Mouse (Mus musculus): ENCODE results near the gene Ldha. TPM values are rescaled to one million over a fixed set of nuclear protein-coding genes. Genes with fewer than 3 reads are reported as not detected.

Gene Ldha
- polyA plus RNA-seq, 1 experiment: 671 TPM

DNA sequence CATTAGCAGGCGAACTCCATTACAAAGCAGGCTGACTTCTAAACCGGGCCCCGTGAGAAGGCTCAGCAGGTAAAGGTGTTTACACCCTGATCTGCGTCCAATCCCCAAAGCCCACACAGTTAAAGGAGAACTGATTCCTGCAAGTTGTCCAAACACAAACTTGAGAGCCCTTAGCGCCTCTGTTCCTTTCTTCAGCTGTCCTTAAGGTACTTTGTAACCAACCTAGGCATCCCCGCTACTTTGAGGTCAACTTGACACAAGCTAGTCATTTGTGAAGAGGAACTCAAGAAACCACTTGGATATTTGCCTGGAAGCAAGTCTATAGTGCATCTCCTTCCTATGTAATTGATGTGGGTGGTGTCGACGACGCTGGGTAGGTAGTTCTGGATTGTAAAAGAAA lies 16.2 kb downstream of the Ldha start:
- no peak for TF ChIP-seq POLR2A (IDR thresholded peaks at IDR 0.05; ENCODE audit: insufficient read depth, low read length)
- TF ChIP-seq CTCF (IDR thresholded peaks at IDR 0.05; ENCODE audit: low read depth, low read length): no peak
- no peak for TF ChIP-seq EP300 (IDR thresholded peaks at IDR 0.05; ENCODE audit: insufficient read depth, low read depth, low read length)
- H3K27ac ChIP-seq (ENCODE audit: insufficient read depth, low read length): no peak overlapping the region

DNA sequence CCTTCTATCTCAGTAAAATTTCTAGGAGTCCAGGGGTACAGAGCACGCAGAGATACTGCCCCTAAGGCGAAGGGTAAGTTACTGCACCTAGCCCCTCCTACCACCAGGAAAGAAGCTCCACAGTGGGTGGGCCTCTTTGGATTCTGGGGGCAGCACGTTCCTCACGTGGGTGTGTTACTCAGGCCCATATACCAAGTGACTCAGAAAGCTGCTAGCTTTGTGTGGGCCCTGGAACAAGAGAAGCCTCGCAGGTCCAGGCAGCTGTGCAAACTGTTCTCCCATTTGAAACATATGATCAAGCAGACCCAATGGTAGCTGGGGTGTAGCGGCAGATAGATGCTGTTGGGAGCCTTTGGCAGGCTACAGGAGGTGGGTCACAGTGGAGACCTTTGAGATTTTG lies 17.8 kb downstream of the Ldha start:
- H3K4me3 ChIP-seq (ENCODE audit: low read depth, low read length): no peak overlapping the region
- H3K4me1 ChIP-seq (ENCODE audit: control insufficient read depth, insufficient read depth, low read length): no peaks in the 10 kb centered on the region
- no peaks in the 10 kb centered on the region for H3K27me3 ChIP-seq (ENCODE audit: control insufficient read depth, insufficient read depth, low read length, poor library complexity, severe bottlenecking)
- no peak overlapping the region for H3K27ac ChIP-seq (ENCODE audit: insufficient read depth, low read length)
- H3K9me3 ChIP-seq (replicated peaks; ENCODE audit: control insufficient read depth, insufficient read depth, low read length, poor library complexity, severe bottlenecking): no peaks in the 10 kb centered on the region
- peaks cover 12% of the 10 kb centered on the region for H3K36me3 ChIP-seq (ENCODE audit: control insufficient read depth, insufficient read depth, low read length, poor library complexity, severe bottlenecking)
- H3K9ac ChIP-seq (ENCODE audit: low read depth, poor library complexity, severe bottlenecking): no peak overlapping the region
- TF ChIP-seq CTCF (IDR thresholded peaks at IDR 0.05; ENCODE audit: low read depth, low read length): no peak
- TF ChIP-seq EP300 (IDR thresholded peaks at IDR 0.05; ENCODE audit: insufficient read depth, low read depth, low read length): no peak
- no peak for TF ChIP-seq POLR2A (IDR thresholded peaks at IDR 0.05; ENCODE audit: insufficient read depth, low read length)

More for the DNA sequence above, 16.2 kb downstream of the Ldha start:
- Histone ChIP-seq H3K27me3 (ENCODE audit: control insufficient read depth, insufficient read depth, low read length, poor library complexity, severe bottlenecking) (no peaks in the 10 kb centered on the region), H3K9ac (ENCODE audit: low read depth, poor library complexity, severe bottlenecking) (no peak overlapping the region), H3K4me3 (ENCODE audit: low read depth, low read length) (no peak overlapping the region), H3K9me3 (replicated peaks; ENCODE audit: control insufficient read depth, insufficient read depth, low read length, poor library complexity, severe bottlenecking) (no peaks in the 10 kb centered on the region), H3K36me3 (ENCODE audit: control insufficient read depth, insufficient read depth, low read length, poor library complexity, severe bottlenecking) (peaks cover 27% of the 10 kb centered on the region), H3K4me1 (ENCODE audit: control insufficient read depth, insufficient read depth, low read length) (no peaks in the 10 kb centered on the region)

DNA sequence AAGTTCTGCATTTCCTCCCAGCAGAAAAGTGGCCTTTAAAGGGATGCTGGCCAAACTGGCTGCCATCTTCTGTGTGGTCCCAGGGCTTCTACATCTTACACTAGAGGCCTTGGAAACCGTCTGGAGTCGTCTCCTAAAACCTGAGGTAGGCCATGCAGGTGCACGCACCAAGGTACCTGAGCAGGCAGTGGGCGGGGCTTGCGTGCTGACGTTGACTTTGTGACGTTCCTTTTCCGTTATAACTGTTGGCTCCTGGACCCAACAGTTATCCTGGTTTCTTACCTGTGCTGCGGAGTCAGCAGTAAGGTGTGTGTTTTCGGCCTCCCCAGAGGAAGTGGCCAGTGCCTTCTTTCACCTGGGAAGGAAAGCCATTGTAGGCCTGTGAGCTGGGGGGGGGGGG lies 19.7 kb downstream of the Ldha start, which contains the start of gene Ldhc:
Ldhc (plus strand) TSS at position 208 of the 400 bp plus-strand sequence.
- TF ChIP-seq CTCF (IDR thresholded peaks at IDR 0.05; ENCODE audit: low read depth, low read length): no peak
- TF ChIP-seq EP300 (IDR thresholded peaks at IDR 0.05; ENCODE audit: insufficient read depth, low read depth, low read length): no peak
- no peak within 1 kb of the TSS for H3K27ac ChIP-seq (ENCODE audit: insufficient read depth, low read length)
- H3K4me3 ChIP-seq (ENCODE audit: low read depth, low read length): no peak within 1 kb of the TSS
- H3K27me3 ChIP-seq (ENCODE audit: control insufficient read depth, insufficient read depth, low read length, poor library complexity, severe bottlenecking): no peaks in the 10 kb centered on the region
- no peaks in the 10 kb centered on the region for H3K36me3 ChIP-seq (ENCODE audit: control insufficient read depth, insufficient read depth, low read length, poor library complexity, severe bottlenecking)
- no peak within 1 kb of the TSS for H3K9ac ChIP-seq (ENCODE audit: low read depth, poor library complexity, severe bottlenecking)
- H3K4me1 ChIP-seq (ENCODE audit: control insufficient read depth, insufficient read depth, low read length): no peaks in the 10 kb centered on the region
- no peaks in the 10 kb centered on the region for H3K9me3 ChIP-seq (replicated peaks; ENCODE audit: control insufficient read depth, insufficient read depth, low read length, poor library complexity, severe bottlenecking)

DNA sequence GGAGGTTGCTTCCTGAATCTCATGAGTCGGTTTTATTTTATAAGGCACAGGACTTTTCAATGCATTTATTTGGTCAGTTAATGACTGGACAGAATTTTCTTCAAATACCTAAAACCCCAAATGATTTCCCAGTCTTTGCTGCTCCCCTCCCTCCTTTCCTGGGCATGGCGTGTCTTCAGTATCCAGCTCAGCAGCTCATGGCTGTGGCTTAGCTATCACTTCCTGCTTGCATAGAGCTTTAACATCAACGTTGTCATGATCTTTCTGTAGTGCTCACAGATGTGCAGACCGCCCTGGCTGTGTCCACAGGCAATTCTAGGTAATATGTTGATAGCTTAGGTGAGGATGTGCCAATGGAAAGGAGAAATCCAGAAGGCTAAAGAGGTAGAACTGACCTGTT lies 30.7 kb downstream of the Ldha start:
- Histone ChIP-seq H3K9me3 (replicated peaks; ENCODE audit: control insufficient read depth, insufficient read depth, low read length, poor library complexity, severe bottlenecking) (no peaks in the 10 kb centered on the region), H3K27ac (ENCODE audit: insufficient read depth, low read length) (no peak overlapping the region), H3K36me3 (ENCODE audit: control insufficient read depth, insufficient read depth, low read length, poor library complexity, severe bottlenecking) (no peaks in the 10 kb centered on the region), H3K4me3 (ENCODE audit: low read depth, low read length) (no peak overlapping the region), H3K9ac (ENCODE audit: low read depth, poor library complexity, severe bottlenecking) (no peak overlapping the region), H3K4me1 (ENCODE audit: control insufficient read depth, insufficient read depth, low read length) (no peaks in the 10 kb centered on the region), H3K27me3 (ENCODE audit: control insufficient read depth, insufficient read depth, low read length, poor library complexity, severe bottlenecking) (no peaks in the 10 kb centered on the region; the same call in 1 of the 2 replicates)
- no peak for TF ChIP-seq POLR2A (IDR thresholded peaks at IDR 0.05; ENCODE audit: insufficient read depth, low read length)
- TF ChIP-seq CTCF (IDR thresholded peaks at IDR 0.05; ENCODE audit: low read depth, low read length): no peak
- no peak for TF ChIP-seq EP300 (IDR thresholded peaks at IDR 0.05; ENCODE audit: insufficient read depth, low read depth, low read length)

DNA sequence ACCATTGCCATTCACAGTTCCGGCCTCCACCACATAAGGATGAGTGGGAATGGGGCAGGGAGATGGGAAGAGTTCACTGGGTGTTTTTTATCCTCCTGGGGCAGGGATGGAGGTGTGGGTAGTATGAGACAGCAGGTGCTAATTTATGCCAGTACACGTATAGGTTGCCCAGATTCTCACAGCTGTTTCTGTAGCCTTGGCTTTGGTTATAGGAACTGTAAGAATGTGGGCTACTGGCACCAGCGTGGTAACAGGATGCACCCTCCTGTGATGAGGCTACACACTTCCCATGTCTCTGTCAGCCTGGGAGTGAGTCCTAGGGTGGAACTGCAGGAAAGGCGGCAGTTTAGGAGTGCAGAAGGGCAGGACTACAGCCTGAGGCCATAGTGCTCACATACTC lies 35.6 kb downstream of the Ldha start:
- no peaks in the 10 kb centered on the region for H3K4me1 ChIP-seq (ENCODE audit: control insufficient read depth, insufficient read depth, low read length)
- H3K27ac ChIP-seq (ENCODE audit: insufficient read depth, low read length): no peak overlapping the region
- no peaks in the 10 kb centered on the region for H3K9me3 ChIP-seq (replicated peaks; ENCODE audit: control insufficient read depth, insufficient read depth, low read length, poor library complexity, severe bottlenecking)
- TF ChIP-seq POLR2A (IDR thresholded peaks at IDR 0.05; ENCODE audit: insufficient read depth, low read length) (no peak), CTCF (IDR thresholded peaks at IDR 0.05; ENCODE audit: low read depth, low read length) (no peak), EP300 (IDR thresholded peaks at IDR 0.05; ENCODE audit: insufficient read depth, low read depth, low read length) (no peak)
- H3K9ac ChIP-seq (ENCODE audit: low read depth, poor library complexity, severe bottlenecking): no peak overlapping the region
- H3K27me3 ChIP-seq (ENCODE audit: control insufficient read depth, insufficient read depth, low read length, poor library complexity, severe bottlenecking): no peaks in the 10 kb centered on the region
- no peak overlapping the region for H3K4me3 ChIP-seq (ENCODE audit: low read depth, low read length)
- H3K36me3 ChIP-seq (ENCODE audit: control insufficient read depth, insufficient read depth, low read length, poor library complexity, severe bottlenecking): no peaks in the 10 kb centered on the region

DNA sequence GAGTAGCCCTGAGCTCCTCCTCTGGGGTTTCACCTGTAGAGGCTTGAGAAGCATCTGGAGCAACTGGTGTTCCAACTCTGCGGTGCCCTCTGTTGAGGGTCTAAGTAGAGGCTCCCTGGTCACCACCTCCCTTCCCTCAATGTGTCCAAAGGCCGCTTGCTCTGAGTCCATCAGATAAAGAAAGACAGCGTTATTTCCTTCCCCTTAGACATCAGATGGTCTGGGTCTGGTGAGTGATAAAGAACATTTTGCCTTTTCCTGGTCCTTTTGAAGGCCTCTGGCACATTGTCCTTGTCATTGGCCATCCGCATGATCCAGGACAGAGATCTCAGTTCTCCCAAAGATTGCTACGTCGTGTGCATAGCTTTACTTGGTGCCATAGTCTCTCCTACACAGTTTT lies 36.0 kb downstream of the Ldha start:
- no peaks in the 10 kb centered on the region for H3K9me3 ChIP-seq (replicated peaks; ENCODE audit: control insufficient read depth, insufficient read depth, low read length, poor library complexity, severe bottlenecking)
- H3K27me3 ChIP-seq (ENCODE audit: control insufficient read depth, insufficient read depth, low read length, poor library complexity, severe bottlenecking): no peaks in the 10 kb centered on the region
- no peaks in the 10 kb centered on the region for H3K36me3 ChIP-seq (ENCODE audit: control insufficient read depth, insufficient read depth, low read length, poor library complexity, severe bottlenecking)
- no peaks in the 10 kb centered on the region for H3K4me1 ChIP-seq (ENCODE audit: control insufficient read depth, insufficient read depth, low read length)
- TF ChIP-seq CTCF (IDR thresholded peaks at IDR 0.05; ENCODE audit: low read depth, low read length): no peak
- no peak for TF ChIP-seq POLR2A (IDR thresholded peaks at IDR 0.05; ENCODE audit: insufficient read depth, low read length)
- no peak for TF ChIP-seq EP300 (IDR thresholded peaks at IDR 0.05; ENCODE audit: insufficient read depth, low read depth, low read length)
- H3K9ac ChIP-seq (ENCODE audit: low read depth, poor library complexity, severe bottlenecking): no peak overlapping the region
- no peak overlapping the region for H3K4me3 ChIP-seq (ENCODE audit: low read depth, low read length)
- no peak overlapping the region for H3K27ac ChIP-seq (ENCODE audit: insufficient read depth, low read length)
